ENCODE assay signal across 8 mouse cellular contexts in the genomic region with DNA sequence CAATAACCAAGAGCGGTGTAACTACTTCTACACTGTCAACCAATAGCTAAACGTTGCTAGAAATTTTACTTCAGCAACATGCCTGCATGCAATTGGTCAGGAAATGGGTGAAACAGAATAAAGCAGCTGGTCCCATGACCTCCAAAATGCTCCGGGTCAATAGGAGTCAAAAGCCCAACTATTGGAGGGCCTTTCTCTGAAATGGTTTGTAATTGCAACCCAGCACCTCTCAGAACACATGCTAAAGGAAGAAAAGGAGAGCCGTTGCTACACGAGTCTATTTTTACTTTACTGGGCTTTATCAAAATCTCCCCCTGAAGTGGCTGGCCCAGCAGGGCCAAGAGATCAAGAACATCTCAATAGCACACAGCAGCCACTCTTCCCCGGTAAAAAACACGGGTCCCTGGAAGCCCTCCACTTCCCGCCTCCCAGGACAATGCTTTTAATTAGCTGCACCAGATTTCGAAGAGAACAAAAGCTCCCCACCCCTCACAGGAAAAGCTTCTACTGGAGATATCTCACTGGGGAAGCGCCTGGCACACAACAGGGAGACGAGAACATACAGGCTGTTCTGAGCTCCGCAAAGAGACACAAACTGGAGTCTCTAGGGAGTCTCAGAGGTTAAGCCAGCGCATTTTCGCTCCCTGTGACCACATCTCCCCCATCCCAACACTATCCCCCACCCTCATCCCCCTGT. TPM values are rescaled to one million over a fixed set of nuclear protein-coding genes. Genes with fewer than 3 reads are reported as not detected.
DNase-seq lines count a peak whose midpoint lies in the region; ATAC-seq and TF ChIP-seq lines count a peak whose summit lies in the region.

No protein-coding gene starts in this region.

- 0 out of 2 replicates have a peak overlapping the region, but pooled peaks have one; percentile 3 for H3K9ac ChIP-seq in hindbrain, embryonic 15.5 days
- H3K9ac ChIP-seq in limb, embryonic 12.5 days (replicated peaks): no peak overlapping the region
- no peak overlapping the region for H3K9ac ChIP-seq in midbrain, embryonic 13.5 days (replicated peaks)

- DNase-seq in gastrocnemius, adult 18-20 months (ENCODE audit: low spot score): peak; percentile 36
- DNase-seq in gastrocnemius, postnatal 10 days: no peak
- DNase-seq in gastrocnemius, adult 2 months: peak; percentile 44
- no peak for DNase-seq in cerebellum, adult 9-11 months
- no peak for DNase-seq in cerebellum, postnatal 14 days

- TF ChIP-seq CTCF in gastrocnemius, adult 2 months (IDR thresholded peaks at IDR 0.05): no peak

- peaks cover 38% of the 10 kb centered on the region for H3K4me1 ChIP-seq in hindbrain, embryonic 15.5 days (replicated peaks)
- peaks cover 26% of the 10 kb centered on the region for H3K4me1 ChIP-seq in limb, embryonic 12.5 days (replicated peaks)
- peaks cover 74% of the 10 kb centered on the region for H3K4me1 ChIP-seq in midbrain, embryonic 13.5 days (replicated peaks)

- intact Hi-C loops in gastrocnemius, adult 2 months (cut with DNase I): no loop called here

- no peaks in the 10 kb centered on the region for H3K36me3 ChIP-seq in hindbrain, embryonic 15.5 days
- no peaks in the 10 kb centered on the region for H3K36me3 ChIP-seq in limb, embryonic 12.5 days
- no peaks in the 10 kb centered on the region for H3K36me3 ChIP-seq in midbrain, embryonic 13.5 days

- peak overlapping the region; percentile 39 for H3K4me2 ChIP-seq in hindbrain, embryonic 15.5 days
- H3K4me2 ChIP-seq in limb, embryonic 12.5 days: peak overlapping the region; percentile 30
- peak overlapping the region; percentile 32 for H3K4me2 ChIP-seq in midbrain, embryonic 13.5 days (replicated peaks)

- H3K4me3 ChIP-seq in gastrocnemius, adult 2 months: peak overlapping the region; percentile 47
- no peak overlapping the region for H3K4me3 ChIP-seq in hindbrain, embryonic 15.5 days
- H3K4me3 ChIP-seq in limb, embryonic 12.5 days (replicated peaks): no peak overlapping the region
- H3K4me3 ChIP-seq in midbrain, embryonic 13.5 days (replicated peaks): no peak overlapping the region

- no peaks in the 10 kb centered on the region for H3K27me3 ChIP-seq in hindbrain, embryonic 15.5 days
- peaks cover 16% of the 10 kb centered on the region for H3K27me3 ChIP-seq in limb, embryonic 12.5 days
- peaks cover 4% of the 10 kb centered on the region; the same call in 1 of the 2 replicates for H3K27me3 ChIP-seq in midbrain, embryonic 13.5 days

- peak overlapping the region; percentile 86 for H3K27ac ChIP-seq in gastrocnemius, adult 2 months
- peak overlapping the region; percentile 41 for H3K27ac ChIP-seq in hindbrain, embryonic 15.5 days (replicated peaks)
- no peak overlapping the region for H3K27ac ChIP-seq in limb, embryonic 12.5 days
- H3K27ac ChIP-seq in midbrain, embryonic 13.5 days: peak overlapping the region; percentile 44

- no peaks in the 10 kb centered on the region for H3K9me3 ChIP-seq in hindbrain, embryonic 15.5 days
- H3K9me3 ChIP-seq in limb, embryonic 12.5 days: no peaks in the 10 kb centered on the region
- no peaks in the 10 kb centered on the region for H3K9me3 ChIP-seq in midbrain, embryonic 13.5 days

- ATAC-seq in hindbrain, embryonic 15.5 days (ENCODE audit: low FRiP score, low read depth): no peak
- no peak for ATAC-seq in limb, embryonic 12.5 days (ENCODE audit: insufficient number of reproducible peaks, insufficient read depth, low FRiP score, low TSS enrichment, low read depth)
- peak; percentile 28; the same call in 1 of the 2 replicates for ATAC-seq in midbrain, embryonic 13.5 days

- WGBS in hindbrain, embryonic 15.5 days: 13% methylated on average over 14 of the region's 14 CpGs
- WGBS in limb, embryonic 12.5 days: 22% methylated on average over 14 of the region's 14 CpGs
- 10% methylated on average over 14 of the region's 14 CpGs for WGBS in midbrain, embryonic 13.5 days

RNA-seq across cellular contexts. Expression of gene Cryzl2, which starts 15.2 kb away (rescaled TPM):
- under 1 TPM; 0.43 to 0.76 TPM for total RNA-seq in gastrocnemius, adult 18-20 months (2021)
- 1 to 10 TPM; 2.8 to 3.9 TPM for total RNA-seq in gastrocnemius, postnatal 10 days (2021)
- under 1 TPM; 0.33 to 0.45 TPM for total RNA-seq in gastrocnemius, adult 2 months (2021)
- polyA plus RNA-seq in hindbrain, embryonic 15.5 days (2015; fragmentation: Nextera tagmentation; extraction: Ambion mirVana): 6.8 and 8.6 TPM in 2 replicates
- polyA plus RNA-seq in limb, embryonic 12.5 days (2016; fragmentation: Nextera tagmentation; extraction: Ambion mirVana): 7.9 and 8.2 TPM in 2 replicates
- 6.0 and 7.4 TPM in 2 replicates for polyA plus RNA-seq in midbrain, embryonic 13.5 days (2015; fragmentation: Nextera tagmentation; extraction: Ambion mirVana)

RNA-seq across cellular contexts. Expression of gene Rasal2, which starts 30.8 kb away (rescaled TPM):
- 1 to 10 TPM; 5.6 to 6.5 TPM for total RNA-seq in gastrocnemius, adult 18-20 months (2021)
- 10 to 100 TPM; 13.1 to 17.4 TPM for total RNA-seq in gastrocnemius, postnatal 10 days (2021)
- total RNA-seq in gastrocnemius, adult 2 months (2021): 1 to 10 TPM; 6.4 to 7.4 TPM
- 41.2 and 42.4 TPM in 2 replicates for polyA plus RNA-seq in hindbrain, embryonic 15.5 days (2015; fragmentation: Nextera tagmentation; extraction: Ambion mirVana)
- polyA plus RNA-seq in limb, embryonic 12.5 days (2016; fragmentation: Nextera tagmentation; extraction: Ambion mirVana): 10.1 and 11.6 TPM in 2 replicates
- polyA plus RNA-seq in midbrain, embryonic 13.5 days (2015; fragmentation: Nextera tagmentation; extraction: Ambion mirVana): 49.2 and 50.4 TPM in 2 replicates

Comparison
In these comparisons a context has a peak if more than half of its experiments do, and no peak if none do; other contexts are left out.
1. DNase-seq: peak in gastrocnemius, adult 18-20 months (single experiment) and gastrocnemius, adult 2 months (single experiment); none in gastrocnemius, postnatal 10 days (single experiment), cerebellum, adult 9-11 months (single experiment) and cerebellum, postnatal 14 days (0 of 2).
2. Peak in every context shown above with its lines, with median percentiles within 50 percentile points of each other: H3K4me2 ChIP-seq.